Comparison of ENCODE assay signal across 8 mouse cellular contexts in the genomic region with DNA sequence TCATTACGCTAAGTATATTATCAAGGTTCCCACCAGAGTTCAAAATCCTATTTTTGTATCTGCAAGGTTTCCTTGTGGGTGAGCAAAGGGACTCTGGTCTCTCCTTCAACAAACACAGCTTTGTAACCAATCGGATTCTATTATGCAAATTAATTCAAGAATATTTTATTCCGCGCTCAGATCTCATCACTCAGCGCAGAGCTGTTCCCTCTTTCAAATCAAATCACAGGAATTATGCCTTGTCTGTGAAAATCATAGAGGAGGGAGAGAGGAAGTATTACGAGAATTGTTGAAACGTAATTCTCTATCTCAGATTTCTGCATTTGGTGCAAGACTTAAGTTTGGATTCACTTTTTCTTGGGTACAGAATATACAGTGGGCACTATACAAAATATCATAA.
DNase-seq lines count a peak whose midpoint lies in the region; ATAC-seq and TF ChIP-seq lines count a peak whose summit lies in the region.
"Not testable (repeated sequence)": the region's sequence is repeated elsewhere in the genome, so short reads cannot be mapped to it uniquely, and the experiment has no call there.

No protein-coding gene starts in this region.

- not testable (repeated sequence) for H3K9ac ChIP-seq in forebrain, embryonic 14.5 days (ENCODE audit: low read length); heart, embryonic 16.5 days (ENCODE audit: low read length); midbrain, embryonic 15.5 days; neural tube, embryonic 15.5 days (replicated peaks)
- peak overlapping the region; percentile 34; the same call in 1 of the 2 replicates for H3K9ac ChIP-seq in hindbrain, embryonic 14.5 days

- DNase-seq in brain, embryonic 14.5 days (ENCODE audit: low read depth) = peak; percentile 65
- DNase-seq in forebrain, embryonic 14.5 days (ENCODE audit: low spot score) = peak; percentile 60
- DNase-seq in hindbrain, embryonic 14.5 days (ENCODE audit: low spot score); layer of hippocampus, adult 2 months (ENCODE audit: low spot score in 2 of 2): not testable (repeated sequence)

- not testable (repeated sequence) for H3K9me3 ChIP-seq in forebrain, embryonic 14.5 days (replicated peaks; ENCODE audit: control insufficient read depth, low read length); heart, embryonic 16.5 days (replicated peaks; ENCODE audit: control insufficient read depth, low read length); hindbrain, embryonic 14.5 days (ENCODE audit: control insufficient read depth, low read length); midbrain, embryonic 15.5 days; neural tube, embryonic 15.5 days (replicated peaks)

- not testable (repeated sequence) for H3K4me1 ChIP-seq in forebrain, embryonic 14.5 days (ENCODE audit: control insufficient read depth, insufficient read depth, low read length); heart, embryonic 16.5 days (ENCODE audit: control insufficient read depth, insufficient read depth, low read length); hindbrain, embryonic 14.5 days (replicated peaks; ENCODE audit: control insufficient read depth, insufficient read depth, low read length); midbrain, embryonic 15.5 days; neural tube, embryonic 15.5 days

- TF ChIP-seq CTCF in brain, embryonic 14.5 days (IDR thresholded peaks at IDR 0.05; ENCODE audit: borderline replicate concordance, extremely low read depth, insufficient read depth, insufficient read length); layer of hippocampus, adult 2 months (conservative IDR thresholded peaks at IDR 0.05): not testable (repeated sequence)

- not testable (repeated sequence) for TF ChIP-seq POLR2A in brain, embryonic 14.5 days (IDR thresholded peaks at IDR 0.05; ENCODE audit: borderline replicate concordance, extremely low read depth, insufficient read depth, insufficient read length, poor library complexity, severe bottlenecking)

- not testable (repeated sequence) for H3K4me3 ChIP-seq in forebrain, embryonic 14.5 days (ENCODE audit: low read depth, low read length); heart, embryonic 16.5 days (ENCODE audit: low read length); neural tube, embryonic 15.5 days (replicated peaks)
- H3K4me3 ChIP-seq in hindbrain, embryonic 14.5 days (replicated peaks; ENCODE audit: low read length) = peak overlapping the region; percentile 11; the same call in 1 of the 2 replicates
- peak overlapping the region; percentile 25; the same call in 1 of the 2 replicates for H3K4me3 ChIP-seq in layer of hippocampus, adult 2 months
- H3K4me3 ChIP-seq in midbrain, embryonic 15.5 days = peak overlapping the region; percentile 18; the same call in 1 of the 2 replicates

- H3K27me3 ChIP-seq in forebrain, embryonic 14.5 days (replicated peaks; ENCODE audit: control insufficient read depth, insufficient read depth, low read length); heart, embryonic 16.5 days (ENCODE audit: control insufficient read depth, insufficient read depth, low read length); hindbrain, embryonic 14.5 days (ENCODE audit: control insufficient read depth, insufficient read depth, low read length); midbrain, embryonic 15.5 days (replicated peaks); neural tube, embryonic 15.5 days (replicated peaks): not testable (repeated sequence)

- ATAC-seq in forebrain, embryonic 14.5 days; heart, embryonic 16.5 days (replicated peaks; ENCODE audit: extremely low read depth, insufficient read depth, low FRiP score); hindbrain, embryonic 14.5 days (ENCODE audit: low FRiP score); midbrain, embryonic 15.5 days (replicated peaks); neural tube, embryonic 15.5 days (ENCODE audit: low FRiP score): not testable (repeated sequence)
- peak; percentile 41; the same call in 1 of the 2 replicates for ATAC-seq in frontal cortex, adult (ENCODE audit: low TSS enrichment)

- not testable (repeated sequence) for H3K27ac ChIP-seq in forebrain, embryonic 14.5 days (ENCODE audit: low read depth, low read length); heart, embryonic 16.5 days (ENCODE audit: low read length); midbrain, embryonic 15.5 days; neural tube, embryonic 15.5 days (replicated peaks)
- peak overlapping the region; percentile 32; the same call in 1 of the 2 replicates for H3K27ac ChIP-seq in hindbrain, embryonic 14.5 days
- peak overlapping the region; percentile 79 for H3K27ac ChIP-seq in layer of hippocampus, adult 2 months

- not testable (repeated sequence) for H3K36me3 ChIP-seq in forebrain, embryonic 14.5 days (ENCODE audit: control insufficient read depth, insufficient read depth, low read length); heart, embryonic 16.5 days (ENCODE audit: control insufficient read depth, insufficient read depth); hindbrain, embryonic 14.5 days (replicated peaks; ENCODE audit: control insufficient read depth, insufficient read depth); midbrain, embryonic 15.5 days (replicated peaks); neural tube, embryonic 15.5 days

- peak overlapping the region; percentile 20; the same call in 1 of the 2 replicates for H3K4me2 ChIP-seq in forebrain, embryonic 14.5 days (ENCODE audit: low read length)
- peak overlapping the region; percentile 17; the same call in 1 of the 2 replicates for H3K4me2 ChIP-seq in heart, embryonic 16.5 days (ENCODE audit: low read depth, low read length)
- peak overlapping the region; percentile 37 for H3K4me2 ChIP-seq in hindbrain, embryonic 14.5 days (replicated peaks)
- peak overlapping the region; percentile 37 for H3K4me2 ChIP-seq in midbrain, embryonic 15.5 days
- H3K4me2 ChIP-seq in neural tube, embryonic 15.5 days = peak overlapping the region; percentile 29

- 50% methylated on average over 7 of the region's 7 CpGs for WGBS in forebrain, embryonic 14.5 days
- WGBS in heart, embryonic 16.5 days = 72% methylated on average over 7 of the region's 7 CpGs
- WGBS in hindbrain, embryonic 14.5 days = 45% methylated on average over 7 of the region's 7 CpGs
- 37% methylated on average over 7 of the region's 7 CpGs for WGBS in midbrain, embryonic 15.5 days
- 53% methylated on average over 7 of the region's 7 CpGs for WGBS in neural tube, embryonic 15.5 days
